Mouse (Mus musculus) midbrain, postnatal 0 days (tissue): ENCODE measurements around the gene Tmprss6. TPM values are rescaled to one million over a fixed set of nuclear protein-coding genes. Genes with fewer than 3 reads are reported as not detected.

Experiments used
- ATAC-seq: fragments of 200-750 bp; cut with Nextera tagmentation; 2 replicates; pipeline ENCODE4 v1.8.0; 2017; ENCODE audit warnings: moderate number of reproducible peaks, mild to moderate bottlenecking, moderate TSS enrichment, moderate library complexity; ENCODE audit not compliant: low FRiP score
- DNase-seq: peaks from one replicate; pipeline ENCODE4 v3.0.0-alpha.2; 2015; ENCODE audit warnings: low spot score
- H3K27ac ChIP-seq: fragments of 300-500 bp; sonication (generic); 2 replicates; pipeline ENCODE4 v1.5.1; 2014; ENCODE audit warnings: low read depth, mild to moderate bottlenecking, low read length, mixed read lengths
- H3K27me3 ChIP-seq: fragments of 300-500 bp; sonication (generic); 2 replicates; pipeline ENCODE4 v1.6.1; 2014; ENCODE audit warnings: low read length, control low read depth, mixed read lengths; ENCODE audit not compliant: insufficient read depth
- H3K36me3 ChIP-seq: fragments of 300-500 bp; sonication (generic); 2 replicates; pipeline ENCODE4 v1.6.1; 2014; ENCODE audit warnings: low read length, control low read depth, mixed read lengths; ENCODE audit not compliant: insufficient read depth
- H3K4me1 ChIP-seq: fragments of 300-500 bp; sonication (generic); 2 replicates; pipeline ENCODE4 v1.6.1; 2014; ENCODE audit warnings: mild to moderate bottlenecking, control low read depth, antibody characterized with exemption, low read length, mixed read lengths; ENCODE audit not compliant: insufficient read depth
- H3K4me2 ChIP-seq: fragments of 300-500 bp; sonication (generic); 2 replicates; pipeline ENCODE4 v1.6.1; 2014; ENCODE audit warnings: low read depth, mild to moderate bottlenecking, low read length, mixed read lengths; ENCODE audit not compliant: poor library complexity, severe bottlenecking
- H3K4me3 ChIP-seq: fragments of 300-500 bp; sonication (generic); 2 replicates; pipeline ENCODE4 v1.5.1; 2014; ENCODE audit warnings: low read depth, mild to moderate bottlenecking, low read length, moderate library complexity
- H3K9ac ChIP-seq: fragments of 300-500 bp; sonication (generic); replicated peaks from 2 replicates; pipeline ENCODE4 v1.6.1; 2014; ENCODE audit warnings: mild to moderate bottlenecking, low read length, moderate library complexity, mixed read lengths; ENCODE audit not compliant: poor library complexity, severe bottlenecking
- H3K9me3 ChIP-seq: fragments of 300-500 bp; sonication (generic); 2 replicates; pipeline ENCODE4 v1.6.1; 2016; ENCODE audit warnings: low read length, control low read depth
- CTCF ChIP-seq: IDR thresholded peaks from 2 replicates; pipeline ENCODE4 v1.5.1; 2016; ENCODE audit warnings: antibody characterized with exemption, mild to moderate bottlenecking
- WGBS: fragments of 180-500 bp; shearing (Covaris S2); extraction: QIAGEN DNeasy Blood & Tissue Kit; methylation state at CpG from one replicate; pipeline ENCODE4 v1.1.7; 2014; 5-methylcytosine and 5-hydroxymethylcytosine counted together
- polyA plus RNA-seq: library from polyadenylated mRNA; unstranded; fragments of >200 nt; fragmentation: Nextera tagmentation; extraction: Ambion mirVana; gene quantifications from 2 replicates; pipeline ENCODE4 v1.2.1, GENCODE M21; 2015
- total RNA-seq: library from RNA; depleted of rRNA; stranded (reverse); fragments of >200 nt; gene quantifications from 2 replicates; pipeline ENCODE4 v1.2.3, GENCODE M21; 2014

Gene Tmprss6
- total and polyA plus RNA-seq, 2 experiments from 2014 or later: 0.26 TPM; not detected in 1

- Histone ChIP-seq H3K36me3 (no peaks in the 10 kb centered on the region), H3K27ac (no peak overlapping the region), H3K4me1 (0 out of 2 replicates have a peak, but pooled peaks cover 2% of the 10 kb centered on the region), H3K27me3 (no peaks in the 10 kb centered on the region), H3K9ac (no peak overlapping the region), H3K9me3 (no peaks in the 10 kb centered on the region), H3K4me3 (no peak overlapping the region), H3K4me2 (no peak overlapping the region)
- ATAC-seq (no peak), DNase-seq (no peak)
- WGBS: 93% methylated on average over 6 of the region's 6 CpGs
- TF ChIP-seq CTCF: no peak
These were observed 42.3 kb upstream of the Tmprss6 start for GRCm38 (mm10) chr15:78510736-78511135.

DNA sequence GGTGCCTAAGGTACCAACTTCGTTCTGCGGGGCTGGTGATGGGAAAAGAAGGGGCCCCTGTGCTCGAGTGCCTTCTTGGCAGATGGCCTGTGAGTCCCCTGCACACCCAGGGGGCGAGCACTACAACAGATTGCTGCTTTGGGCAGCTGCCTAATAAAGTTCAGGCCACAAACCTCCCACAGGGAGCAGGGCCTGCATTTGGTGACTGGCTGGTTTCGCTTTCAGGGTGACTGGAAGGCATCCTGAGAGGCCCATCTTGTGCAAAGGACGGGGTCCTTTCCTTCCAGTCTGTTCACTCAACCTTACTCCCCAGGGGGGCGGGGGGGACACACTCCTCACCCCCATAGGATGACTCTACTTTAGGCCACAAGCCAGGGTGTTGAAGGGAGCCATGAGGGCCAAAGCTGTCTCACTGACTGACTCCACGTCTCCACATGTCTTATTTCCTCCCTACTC, 41.7 kb upstream of the Tmprss6 start:
- 66% methylated on average over 8 of the region's 8 CpGs for WGBS
- Histone ChIP-seq H3K36me3 (no peaks in the 10 kb centered on the region), H3K9ac (no peak overlapping the region), H3K27ac (no peak overlapping the region), H3K4me1 (0 out of 2 replicates have a peak, but pooled peaks cover 2% of the 10 kb centered on the region), H3K4me3 (no peak overlapping the region), H3K4me2 (no peak overlapping the region), H3K27me3 (no peaks in the 10 kb centered on the region), H3K9me3 (no peaks in the 10 kb centered on the region)
- peak; percentile 21 for DNase-seq
- ATAC-seq: no peak
- TF ChIP-seq CTCF: no peak

DNA sequence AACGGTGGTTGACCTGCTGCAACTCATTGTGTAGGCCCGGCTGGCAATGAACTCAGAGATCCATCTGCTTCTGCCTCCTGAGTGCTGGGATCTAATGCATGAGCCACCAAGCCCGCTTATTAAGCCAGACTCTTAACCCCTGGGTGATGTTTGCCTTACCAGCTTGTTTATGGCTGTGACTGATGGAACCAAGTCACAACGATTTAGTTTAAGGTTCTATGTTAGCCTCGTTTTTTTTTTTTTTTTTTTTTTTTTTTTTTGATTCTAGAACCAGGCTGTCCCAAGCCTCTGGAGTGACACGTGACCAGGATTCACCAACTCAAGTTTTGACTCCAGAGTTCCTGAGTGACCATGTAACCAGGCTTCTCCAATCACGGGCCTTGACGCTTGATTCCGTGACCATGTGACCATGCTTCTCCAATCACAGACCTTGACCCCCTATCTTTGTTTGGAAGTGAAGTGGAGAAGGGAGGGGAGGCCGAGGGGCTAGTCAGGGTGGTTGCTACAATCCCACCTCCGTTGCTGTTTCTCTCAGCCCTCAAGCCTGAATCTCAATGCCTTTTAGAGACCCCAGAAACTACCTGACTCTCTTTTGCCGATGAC, 41.0 kb upstream of the Tmprss6 start:
- no peak overlapping the region for H3K4me3 ChIP-seq
- WGBS: 49% methylated on average over 12 of the region's 12 CpGs
- ATAC-seq (no peak), DNase-seq (peak; percentile 36)
- TF ChIP-seq CTCF: no peak
- H3K9ac ChIP-seq: no peak overlapping the region
- H3K4me2 ChIP-seq: no peak overlapping the region
- no peaks in the 10 kb centered on the region for H3K36me3 ChIP-seq
- H3K9me3 ChIP-seq: no peaks in the 10 kb centered on the region
- 0 out of 2 replicates have a peak, but pooled peaks cover 2% of the 10 kb centered on the region for H3K4me1 ChIP-seq
- no peaks in the 10 kb centered on the region for H3K27me3 ChIP-seq
- no peak overlapping the region for H3K27ac ChIP-seq

GRCm38 (mm10) chr15:78508443-78508842, 40.0 kb upstream of the Tmprss6 start:
- ATAC-seq: no peak
- no peaks in the 10 kb centered on the region for H3K9me3 ChIP-seq
- no peak overlapping the region for H3K4me3 ChIP-seq
- H3K36me3 ChIP-seq: no peaks in the 10 kb centered on the region
- no peak for TF ChIP-seq CTCF
- no peak for DNase-seq
- no peak overlapping the region for H3K4me2 ChIP-seq
- WGBS: 41% methylated on average over 7 of the region's 7 CpGs
- no peaks in the 10 kb centered on the region for H3K27me3 ChIP-seq
- H3K27ac ChIP-seq: no peak overlapping the region
- 0 out of 2 replicates have a peak, but pooled peaks cover 2% of the 10 kb centered on the region for H3K4me1 ChIP-seq
- H3K9ac ChIP-seq: no peak overlapping the region

DNA sequence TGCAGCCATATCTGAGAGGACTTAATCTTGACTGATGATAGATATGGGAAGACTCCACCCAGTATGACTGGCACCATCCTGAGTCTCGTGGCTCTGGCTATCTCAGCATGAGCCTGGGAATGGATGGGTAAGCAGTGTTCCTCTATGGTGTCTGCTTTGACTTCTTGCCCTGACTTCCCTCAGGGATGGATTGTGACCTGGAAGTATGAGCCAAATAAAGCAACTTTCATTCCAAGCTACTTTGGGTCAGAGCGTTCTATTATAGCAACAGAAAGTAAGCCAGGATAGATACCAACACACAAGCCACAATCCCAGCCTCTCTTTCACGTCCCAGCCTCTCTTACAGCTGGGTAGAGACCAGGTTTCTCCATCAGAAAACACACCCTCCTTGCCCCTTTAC, 37.1 kb upstream of the Tmprss6 start:
- no peak overlapping the region for H3K9ac ChIP-seq
- ATAC-seq (no peak), DNase-seq (no peak)
- 79% methylated on average over 3 of the region's 3 CpGs for WGBS
- no peak overlapping the region for H3K27ac ChIP-seq
- H3K4me1 ChIP-seq: 0 out of 2 replicates have a peak, but pooled peaks cover 2% of the 10 kb centered on the region
- no peak for TF ChIP-seq CTCF
- no peak overlapping the region for H3K4me3 ChIP-seq
- no peaks in the 10 kb centered on the region for H3K9me3 ChIP-seq
- H3K36me3 ChIP-seq: no peaks in the 10 kb centered on the region
- no peak overlapping the region for H3K4me2 ChIP-seq
- H3K27me3 ChIP-seq: no peaks in the 10 kb centered on the region

- Histone ChIP-seq H3K9me3 (no peaks in the 10 kb centered on the region), H3K4me2 (no peak overlapping the region), H3K4me3 (no peak overlapping the region), H3K27ac (no peak overlapping the region), H3K9ac (no peak overlapping the region), H3K36me3 (no peaks in the 10 kb centered on the region), H3K27me3 (no peaks in the 10 kb centered on the region), H3K4me1 (0 out of 2 replicates have a peak, but pooled peaks cover 2% of the 10 kb centered on the region)
- ATAC-seq (no peak), DNase-seq (no peak)
- TF ChIP-seq CTCF: no peak
- WGBS: 93% methylated on average over 5 of the region's 5 CpGs
These were observed 36.4 kb upstream of the Tmprss6 start for GRCm38 (mm10) chr15:78504816-78505215.
